Mouse (Mus musculus) left cerebral cortex, adult 18-20 months (tissue): ENCODE data around the gene Defb28. TPM values are rescaled to one million over a fixed set of nuclear protein-coding genes. Genes with fewer than 3 reads are reported as not detected.

Source experiments
- DNase-seq, 2 experiments: peaks; one replicate each; pipeline ENCODE4 v3.0.0; 2021 to 2022; ENCODE audit warnings: low spot score in 2 of 2, mixed read lengths in 1 of 2
- total RNA-seq, 2 experiments: library from RNA; stranded (reverse); gene quantifications; 2 replicates each; pipeline ENCODE4 v1.2.3; 2021

The Defb28 gene
- total RNA-seq, 2 experiments from 2014 or later, result not detected

- DNase-seq, result no peak
These were observed 38.6 kb downstream of the Defb28 start for GRCm38 (mm10) chr2:152556655-152557054.

- no peak for DNase-seq
These were observed 51.0 kb downstream of the Defb28 start, which contains the start of gene Gm17416 for GRCm38 (mm10) chr2:152569038-152569437. Gene Gm17416, plus strand, starts transcription at chr2:152569338.

- no peak for DNase-seq
These were observed 51.8 kb downstream of the Defb28 start for GRCm38 (mm10) chr2:152569881-152570280.

- DNase-seq, result no peak
These were observed 52.3 kb downstream of the Defb28 start for GRCm38 (mm10) chr2:152570313-152570712.

Other genes with a start within 250 kb of the Defb28 start
- gene Tbc1d20, start 224.4 kb upstream of the Defb28 start, total RNA-seq, result 10 to 100 TPM; 49.2 to 52.6 TPM
- 100 to 1,000 TPM; 106 to 107 TPM for gene Rbck1, start 185.6 kb upstream of the Defb28 start, total RNA-seq
- under 1 TPM; 0.59 to 0.70 TPM for gene Trib3, start 174.2 kb upstream of the Defb28 start, total RNA-seq
- gene Nrsn2, start 141.6 kb upstream of the Defb28 start, total RNA-seq, result 100 to 1,000 TPM in 1 of 2 experiments, 10 to 100 TPM in 1; 96.7 to 104 TPM
- 10 to 100 TPM; 11.8 to 15.9 TPM for gene Sox12, start 120.2 kb upstream of the Defb28 start, total RNA-seq
- 1 to 10 TPM; 9.4 TPM for gene Zcchc3, start 103.2 kb upstream of the Defb28 start, total RNA-seq
- gene 6820408C15Rik, start 102.7 kb upstream of the Defb28 start, total RNA-seq, result 1 to 10 TPM; 1.6 to 2.1 TPM
- gene Defb23, start 53.6 kb upstream of the Defb28 start, total RNA-seq, result not detected
- gene Defb20, start 41.2 kb upstream of the Defb28 start, total RNA-seq, result not detected
- gene Defb22, start 28.1 kb upstream of the Defb28 start, total RNA-seq, result not detected
- gene Defb26, start 6.6 kb upstream of the Defb28 start, total RNA-seq, result not detected
- gene Defb29, start 21.8 kb downstream of the Defb28 start, total RNA-seq, result not detected
- not detected for gene Gm17416, start 51.1 kb downstream of the Defb28 start, total RNA-seq
- not detected for gene Defb21, start 54.5 kb downstream of the Defb28 start, total RNA-seq
- not detected for gene Defb19, start 62.1 kb downstream of the Defb28 start, total RNA-seq
- gene Defb45, start 81.1 kb downstream of the Defb28 start, total RNA-seq, result not detected
- gene Defb36, start 86.1 kb downstream of the Defb28 start, total RNA-seq, result not detected
- not detected for gene Defb25, start 104.8 kb downstream of the Defb28 start, total RNA-seq
- gene Rem1, start 108.7 kb downstream of the Defb28 start, total RNA-seq, result under 1 TPM; 0.72 to 0.94 TPM
- 10 to 100 TPM; 73.4 to 79.2 TPM for gene H13, start 151.2 kb downstream of the Defb28 start, total RNA-seq
- gene Mcts2, start 168.8 kb downstream of the Defb28 start, total RNA-seq, result 10 to 100 TPM; 14.1 to 17.5 TPM
- gene Id1, start 218.0 kb downstream of the Defb28 start, total RNA-seq, result 10 to 100 TPM; 20.6 to 27.2 TPM
- gene Cox4i2, start 235.9 kb downstream of the Defb28 start, total RNA-seq, result 1 to 10 TPM; 2.7 to 2.8 TPM